Mouse (Mus musculus) embryonic facial prominence, embryonic 10.5 days (tissue): Measurements from ENCODE around the gene Neb. TPM values are rescaled to one million over a fixed set of nuclear protein-coding genes. Genes with fewer than 3 reads are reported as not detected.

Experiments used
- DNase-seq: peaks from one replicate; pipeline ENCODE4 v3.0.0-alpha.2; 2017; ENCODE audit warnings: low spot score
- H3K27ac ChIP-seq: fragments of 300-500 bp; sonication (generic); replicated peaks from 2 replicates; pipeline ENCODE4 v1.5.1; 2016; ENCODE audit warnings: mild to moderate bottlenecking
- H3K27me3 ChIP-seq: fragments of 300-500 bp; sonication (generic); replicated peaks from 2 replicates; pipeline ENCODE4 v1.6.1; 2016; ENCODE audit warnings: low read depth, mild to moderate bottlenecking; ENCODE audit not compliant: poor library complexity, severe bottlenecking
- H3K36me3 ChIP-seq: fragments of 300-500 bp; sonication (generic); replicated peaks from 2 replicates; pipeline ENCODE4 v1.6.1; 2016; ENCODE audit warnings: mild to moderate bottlenecking, moderate library complexity
- H3K4me1 ChIP-seq: fragments of 300-500 bp; sonication (generic); 2 replicates; pipeline ENCODE4 v1.6.1; 2016
- H3K4me3 ChIP-seq: fragments of 300-500 bp; sonication (generic); 2 replicates; pipeline ENCODE4 v1.5.1; 2016; ENCODE audit warnings: mild to moderate bottlenecking, moderate library complexity
- H3K9me3 ChIP-seq: fragments of 300-500 bp; sonication (generic); 2 replicates; pipeline ENCODE4 v1.6.1; 2016; ENCODE audit warnings: mild to moderate bottlenecking
- whole genome bisulfite sequencing: fragments of 180-500 bp; shearing (Covaris S2); methylation state at CpG from one replicate; pipeline ENCODE4 v1.1.7; 2016; 5-methylcytosine and 5-hydroxymethylcytosine counted together
- polyA plus RNA-seq: library from polyadenylated mRNA; unstranded; fragments of >200 nt; fragmentation: Nextera tagmentation; extraction: Ambion mirVana; gene quantifications from 2 replicates; pipeline ENCODE4 v1.2.1, GENCODE M21; 2016

Gene Neb
- polyA plus RNA-seq, 1 experiment from 2014 or later = 1.00 TPM

GRCm38 (mm10) chr2:52406480-52406879 is 28.2 kb upstream of the Neb start:
- Histone ChIP-seq H3K27me3 (no peaks in the 10 kb centered on the region), H3K4me3 (no peak overlapping the region), H3K9me3 (peaks cover 28% of the 10 kb centered on the region), H3K36me3 (peaks cover 98% of the 10 kb centered on the region), H3K4me1 (no peaks in the 10 kb centered on the region), H3K27ac (no peak overlapping the region)
- WGBS = 89% methylated on average over 1 of the region's 1 CpGs
- no peak for DNase-seq

- 92% methylated on average over 5 of the region's 5 CpGs for WGBS
- Histone ChIP-seq H3K36me3 (peaks cover 94% of the 10 kb centered on the region), H3K4me3 (no peak overlapping the region), H3K27me3 (no peaks in the 10 kb centered on the region), H3K27ac (no peak overlapping the region), H3K4me1 (no peaks in the 10 kb centered on the region), H3K9me3 (peaks cover 16% of the 10 kb centered on the region)
- DNase-seq = no peak
These were observed 27.0 kb upstream of the Neb start for GRCm38 (mm10) chr2:52405238-52405637.

DNA sequence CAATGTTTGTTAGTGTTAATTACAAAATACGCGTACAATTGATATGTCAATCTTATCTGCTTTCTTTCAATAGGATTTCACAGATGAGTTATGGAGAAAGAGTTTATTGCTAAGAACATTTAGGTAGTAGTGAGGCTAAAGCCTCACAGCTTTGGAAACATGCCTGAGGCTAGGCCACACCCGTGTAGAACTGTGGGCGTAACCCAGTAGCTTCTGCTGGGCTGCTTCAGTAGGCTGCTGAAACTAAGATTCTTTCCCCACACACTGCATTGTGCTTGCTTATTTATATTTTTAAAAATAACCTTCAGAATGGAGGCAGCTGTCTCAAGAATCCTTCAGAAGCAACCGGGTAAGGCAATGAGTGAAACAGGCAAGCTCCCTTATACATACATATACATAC is 16.3 kb upstream of the Neb start:
- H3K9me3 ChIP-seq = no peaks in the 10 kb centered on the region
- no peak overlapping the region for H3K27ac ChIP-seq
- no peak overlapping the region for H3K4me3 ChIP-seq
- no peaks in the 10 kb centered on the region for H3K27me3 ChIP-seq
- H3K36me3 ChIP-seq = peaks cover 6% of the 10 kb centered on the region
- 90% methylated on average over 5 of the region's 5 CpGs for WGBS
- H3K4me1 ChIP-seq = no peaks in the 10 kb centered on the region
- DNase-seq = no peak

DNA sequence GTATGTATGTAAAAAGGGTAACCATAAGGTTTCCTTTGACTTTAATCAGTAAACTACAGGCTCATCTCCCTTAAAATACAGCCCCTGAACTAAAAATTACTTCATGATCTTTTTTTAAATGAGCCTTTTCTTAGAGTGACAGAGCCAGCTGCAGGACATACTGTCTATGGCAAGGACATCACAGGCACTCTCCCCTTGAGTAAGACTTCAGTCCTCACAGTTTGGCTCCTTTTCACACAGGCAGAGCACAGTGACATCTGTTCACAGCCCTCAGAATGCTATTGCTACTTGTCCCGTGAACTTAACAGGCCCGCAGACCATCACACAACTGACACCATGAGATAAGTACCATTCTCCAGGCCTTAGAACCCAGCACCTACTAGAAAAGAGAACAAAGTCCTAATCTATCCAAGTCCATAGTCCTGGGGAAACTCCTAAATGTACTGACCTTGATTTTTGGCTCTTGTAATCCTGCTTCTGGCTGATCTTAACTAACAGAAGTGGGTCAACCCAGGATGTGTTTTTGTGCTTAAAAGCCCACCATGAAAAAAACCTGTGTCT is 12.2 kb upstream of the Neb start:
- no peaks in the 10 kb centered on the region for H3K27me3 ChIP-seq
- no peak for DNase-seq
- no peak overlapping the region for H3K4me3 ChIP-seq
- 88% methylated on average over 2 of the region's 2 CpGs for WGBS
- H3K36me3 ChIP-seq = no peaks in the 10 kb centered on the region
- H3K4me1 ChIP-seq = peaks cover 5% of the 10 kb centered on the region
- no peak overlapping the region for H3K27ac ChIP-seq
- no peaks in the 10 kb centered on the region for H3K9me3 ChIP-seq

DNA sequence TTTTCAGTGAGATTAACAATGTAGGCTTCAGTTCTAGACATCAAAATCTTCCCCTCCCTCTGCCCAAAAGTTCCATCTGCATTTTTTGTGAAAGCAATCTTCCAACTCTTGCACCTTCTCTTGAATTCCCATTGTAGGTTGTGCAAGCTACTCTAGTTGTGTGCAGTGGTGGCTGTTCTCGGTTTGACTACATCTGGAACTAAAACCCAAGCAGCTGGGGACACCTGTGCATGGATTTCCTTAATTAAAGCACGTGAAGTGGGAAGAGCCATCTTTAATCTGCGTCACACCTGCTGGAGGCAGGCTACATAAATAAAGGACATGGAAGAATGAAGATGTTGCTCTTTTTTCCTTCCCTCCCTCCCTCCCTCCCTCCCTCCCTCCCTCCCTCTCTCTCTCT is 11.7 kb upstream of the Neb start:
- Histone ChIP-seq H3K36me3 (no peaks in the 10 kb centered on the region), H3K9me3 (no peaks in the 10 kb centered on the region), H3K4me1 (peaks cover 5% of the 10 kb centered on the region), H3K27ac (no peak overlapping the region), H3K4me3 (no peak overlapping the region), H3K27me3 (no peaks in the 10 kb centered on the region)
- DNase-seq = no peak
- 72% methylated on average over 3 of the region's 3 CpGs for WGBS

DNA sequence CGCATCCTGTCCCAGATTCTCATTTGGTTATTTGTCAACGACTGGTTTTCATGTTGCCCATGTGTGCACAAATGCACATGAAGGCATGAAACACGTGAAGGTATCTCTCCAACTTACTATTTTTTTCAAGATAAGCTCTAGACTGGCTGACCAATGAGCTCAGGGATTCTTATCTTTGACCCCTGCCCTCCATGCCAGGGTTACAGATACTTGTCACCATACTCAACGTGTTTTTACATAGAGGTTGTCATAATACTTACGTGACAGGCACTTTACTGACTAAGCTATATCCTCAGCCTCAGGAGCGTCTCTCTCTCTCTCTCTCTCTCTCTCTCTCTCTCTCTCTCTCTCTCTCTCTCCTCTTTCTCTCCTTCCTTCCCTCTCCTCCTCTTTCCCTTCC is 8.2 kb upstream of the Neb start:
- WGBS = 86% methylated on average over 6 of the region's 6 CpGs
- H3K9me3 ChIP-seq = no peaks in the 10 kb centered on the region
- H3K27ac ChIP-seq = no peak overlapping the region
- no peak overlapping the region for H3K4me3 ChIP-seq
- H3K27me3 ChIP-seq = no peaks in the 10 kb centered on the region
- H3K36me3 ChIP-seq = no peaks in the 10 kb centered on the region
- H3K4me1 ChIP-seq = peaks cover 5% of the 10 kb centered on the region
- DNase-seq = no peak

- Histone ChIP-seq H3K36me3 (no peaks in the 10 kb centered on the region), H3K4me1 (peaks cover 5% of the 10 kb centered on the region), H3K27ac (no peak overlapping the region), H3K9me3 (no peaks in the 10 kb centered on the region), H3K27me3 (no peaks in the 10 kb centered on the region), H3K4me3 (no peak overlapping the region)
- no peak for DNase-seq
- 59% methylated on average over 7 of the region's 7 CpGs for WGBS
These were observed 7.8 kb upstream of the Neb start for GRCm38 (mm10) chr2:52386037-52386436.

DNA sequence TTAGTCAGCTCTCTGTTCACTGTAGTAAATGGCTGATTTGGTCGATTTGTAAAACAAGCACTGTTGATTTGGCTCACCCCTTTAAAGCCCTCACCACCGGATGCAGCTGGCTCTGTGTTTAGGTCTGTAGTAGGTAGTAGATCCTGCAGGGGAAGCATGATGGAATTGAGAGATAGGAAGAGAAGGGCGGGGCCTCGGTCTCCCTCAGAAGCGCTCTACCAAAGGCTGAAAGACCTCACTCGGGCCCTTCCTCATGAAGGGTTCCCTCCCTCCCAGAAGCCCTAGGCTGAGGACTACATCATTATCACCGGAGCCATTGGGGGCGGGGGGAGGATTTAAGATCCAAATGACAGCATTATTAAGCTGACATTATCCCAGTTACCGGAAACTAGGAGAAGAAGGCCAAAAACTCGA is 581 bp upstream of the Neb start:
- Histone ChIP-seq H3K4me3 (no peak overlapping the region), H3K36me3 (no peaks in the 10 kb centered on the region), H3K9me3 (no peaks in the 10 kb centered on the region), H3K27ac (no peak overlapping the region), H3K4me1 (no peaks in the 10 kb centered on the region), H3K27me3 (no peaks in the 10 kb centered on the region)
- WGBS = 71% methylated on average over 10 of the region's 10 CpGs
- no peak for DNase-seq

DNA sequence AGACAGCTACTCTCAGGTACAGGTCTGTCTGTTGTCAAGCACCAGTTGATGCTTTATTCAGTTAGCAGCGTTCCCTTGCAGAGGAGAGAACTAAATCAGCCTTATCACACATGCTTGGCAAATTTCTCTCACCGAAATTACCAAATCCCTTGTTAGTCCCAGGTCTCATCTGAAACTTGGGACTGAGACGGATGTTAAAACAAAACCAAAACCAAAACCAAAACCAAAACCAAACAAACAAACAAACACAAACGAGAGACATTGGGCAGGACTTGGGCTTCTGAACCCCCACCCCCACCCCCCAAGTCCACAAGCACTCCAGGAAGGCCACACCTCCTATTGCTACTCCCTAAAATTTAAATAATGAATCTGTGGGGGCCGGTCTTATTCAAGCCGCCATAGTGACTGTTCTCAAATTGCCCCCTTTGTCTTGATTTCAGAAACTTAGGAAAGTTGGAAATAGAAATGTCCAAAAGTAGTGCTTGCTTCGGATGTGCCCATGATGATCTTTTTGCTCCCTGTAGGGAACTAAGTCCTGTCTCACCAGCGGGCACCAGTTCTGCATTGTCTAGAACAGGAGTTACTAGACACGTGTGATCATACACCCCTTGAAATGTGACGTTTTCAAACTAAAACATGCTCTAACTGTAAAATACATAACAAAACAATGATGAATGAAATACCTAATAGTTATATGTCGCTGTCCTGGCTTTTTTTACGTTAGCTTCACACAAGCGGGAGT is 397 bp downstream of the Neb start:
- no peaks in the 10 kb centered on the region for H3K27me3 ChIP-seq
- 52% methylated on average over 13 of the region's 13 CpGs for WGBS

GRCm38 (mm10) chr2:52374706-52375105 is 3.6 kb downstream of the Neb start:
- DNase-seq = no peak
- Histone ChIP-seq H3K27ac (no peak overlapping the region), H3K9me3 (no peaks in the 10 kb centered on the region), H3K4me1 (no peaks in the 10 kb centered on the region), H3K27me3 (no peaks in the 10 kb centered on the region), H3K4me3 (no peak overlapping the region), H3K36me3 (no peaks in the 10 kb centered on the region)
- WGBS = 91% methylated on average over 6 of the region's 6 CpGs

More for the DNA sequence above, 397 bp downstream of the Neb start:
- H3K4me1 ChIP-seq = no peaks in the 10 kb centered on the region
- DNase-seq = no peak
- H3K36me3 ChIP-seq = no peaks in the 10 kb centered on the region
- no peak overlapping the region for H3K4me3 ChIP-seq
- no peaks in the 10 kb centered on the region for H3K9me3 ChIP-seq
- H3K27ac ChIP-seq = no peak overlapping the region

- no peak overlapping the region for H3K27ac ChIP-seq
- no peak overlapping the region for H3K4me3 ChIP-seq
- no peak for DNase-seq
- H3K4me1 ChIP-seq = 0 out of 2 replicates have a peak, but pooled peaks cover 3% of the 10 kb centered on the region
- H3K36me3 ChIP-seq = no peaks in the 10 kb centered on the region
- WGBS = 85% methylated on average over 6 of the region's 6 CpGs
- H3K9me3 ChIP-seq = no peaks in the 10 kb centered on the region
- no peaks in the 10 kb centered on the region for H3K27me3 ChIP-seq
These were observed 5.8 kb downstream of the Neb start for GRCm38 (mm10) chr2:52372480-52372879.

DNA sequence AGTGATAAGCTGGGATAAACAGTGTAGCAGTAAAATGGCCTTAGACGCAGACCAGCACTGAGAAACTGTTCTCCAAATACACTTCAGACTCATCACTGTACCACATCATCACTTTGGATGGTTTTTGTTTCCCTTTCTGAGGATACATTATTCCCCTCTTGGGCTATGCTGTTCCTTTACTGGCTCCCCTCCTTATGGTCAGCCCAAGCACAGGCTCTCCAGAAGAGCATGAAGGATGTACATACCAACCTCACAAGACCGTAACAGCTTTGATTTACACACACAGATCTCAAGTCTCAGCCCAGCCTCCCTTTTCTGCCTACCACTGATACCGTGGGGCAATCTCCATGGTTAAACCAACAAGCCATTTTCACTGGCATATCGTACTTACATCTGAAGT is 6.2 kb downstream of the Neb start:
- Histone ChIP-seq H3K4me3 (no peak overlapping the region), H3K27me3 (no peaks in the 10 kb centered on the region), H3K4me1 (peaks cover 7% of the 10 kb centered on the region; the same call in 1 of the 2 replicates), H3K27ac (no peak overlapping the region), H3K9me3 (no peaks in the 10 kb centered on the region), H3K36me3 (no peaks in the 10 kb centered on the region)
- WGBS = 90% methylated on average over 4 of the region's 4 CpGs
- DNase-seq = no peak

DNA sequence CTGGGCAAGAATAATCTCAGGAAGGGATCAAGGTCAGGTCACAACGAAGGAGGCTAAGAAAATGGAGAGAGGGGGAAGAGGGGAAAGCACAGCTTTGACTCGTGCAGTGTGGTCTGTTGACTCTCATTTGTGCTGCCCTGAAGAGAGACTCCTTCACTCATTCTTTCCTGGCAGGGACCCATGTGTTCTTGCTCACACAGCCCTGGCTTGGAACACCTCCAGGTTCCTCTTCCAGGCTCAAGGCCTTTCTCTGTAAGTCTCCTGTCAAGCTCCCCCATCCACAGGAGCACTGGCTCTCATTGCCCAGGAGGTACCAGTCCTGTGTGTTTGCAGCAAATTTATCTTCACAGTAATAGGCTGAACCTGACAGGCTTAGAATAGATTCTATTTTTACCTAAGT is 7.2 kb downstream of the Neb start:
- Histone ChIP-seq H3K27me3 (no peaks in the 10 kb centered on the region), H3K27ac (no peak overlapping the region)

More for the DNA sequence above, 7.2 kb downstream of the Neb start:
- H3K4me1 ChIP-seq = peaks cover 10% of the 10 kb centered on the region; the same call in 1 of the 2 replicates
- H3K9me3 ChIP-seq = no peaks in the 10 kb centered on the region
- WGBS = 75% methylated on average over 2 of the region's 2 CpGs
- no peaks in the 10 kb centered on the region for H3K36me3 ChIP-seq
- no peak for DNase-seq
- H3K4me3 ChIP-seq = no peak overlapping the region
